Mouse (Mus musculus) thymus, adult 2 months (tissue): ENCODE measurements at regions not wholly inside any gene's neighbourhood (a gene's known extent, or its start where the extent isn't known, plus 50 kb on each side); places are given as distances from the start of the nearest gene placed in this dataset.

Experiments used
- DNase-seq: peaks from one replicate; pipeline ENCODE4 v3.0.0; 2021
- H3K27ac ChIP-seq: fragments of 200-500 bp; 2 replicates; pipeline ENCODE4 v1.5.1; 2012; ENCODE audit warnings: low read length, control low read depth; ENCODE audit not compliant: control insufficient read depth, insufficient read depth
- H3K27me3 ChIP-seq: fragments of 200-500 bp; 2 replicates; pipeline ENCODE4 v1.6.1; 2012; ENCODE audit warnings: mild to moderate bottlenecking, low read length, moderate library complexity, mixed read lengths; ENCODE audit not compliant: control insufficient read depth, insufficient read depth
- H3K36me3 ChIP-seq: fragments of 200-500 bp; 2 replicates; pipeline ENCODE4 v1.6.1; 2012; ENCODE audit warnings: mild to moderate bottlenecking, low read length, moderate library complexity; ENCODE audit not compliant: control insufficient read depth, insufficient read depth
- H3K4me1 ChIP-seq: fragments of 200-500 bp; replicated peaks from 2 replicates; pipeline ENCODE4 v1.6.1; 2012; ENCODE audit warnings: low read length; ENCODE audit not compliant: control insufficient read depth, insufficient read depth
- H3K4me3 ChIP-seq: fragments of 200-500 bp; 2 replicates; pipeline ENCODE4 v1.5.1; 2012; ENCODE audit warnings: mild to moderate bottlenecking, low read length, control low read depth, moderate library complexity; ENCODE audit not compliant: control insufficient read depth, insufficient read depth
- CTCF ChIP-seq: fragments of 200-500 bp; IDR thresholded peaks from 2 replicates; pipeline ENCODE4 v1.5.1; 2012; ENCODE audit warnings: mild to moderate bottlenecking, control low read depth, low read length, moderate library complexity, borderline replicate concordance; ENCODE audit not compliant: control insufficient read depth, poor library complexity, insufficient read depth; ENCODE audit errors: extremely low read depth
- POLR2A ChIP-seq: fragments of 200-500 bp; IDR thresholded peaks from 2 replicates; pipeline ENCODE4 v1.6.1; 2012; ENCODE audit warnings: mild to moderate bottlenecking, low read length, control low read depth, moderate library complexity; ENCODE audit not compliant: control insufficient read depth, poor library complexity, insufficient read depth; ENCODE audit errors: extremely low read depth
- WGBS: fragments of 180-500 bp; shearing (Covaris S2); methylation state at CpG from one replicate; pipeline ENCODE4 v1.1.7; 2018; 5-methylcytosine and 5-hydroxymethylcytosine counted together

DNA sequence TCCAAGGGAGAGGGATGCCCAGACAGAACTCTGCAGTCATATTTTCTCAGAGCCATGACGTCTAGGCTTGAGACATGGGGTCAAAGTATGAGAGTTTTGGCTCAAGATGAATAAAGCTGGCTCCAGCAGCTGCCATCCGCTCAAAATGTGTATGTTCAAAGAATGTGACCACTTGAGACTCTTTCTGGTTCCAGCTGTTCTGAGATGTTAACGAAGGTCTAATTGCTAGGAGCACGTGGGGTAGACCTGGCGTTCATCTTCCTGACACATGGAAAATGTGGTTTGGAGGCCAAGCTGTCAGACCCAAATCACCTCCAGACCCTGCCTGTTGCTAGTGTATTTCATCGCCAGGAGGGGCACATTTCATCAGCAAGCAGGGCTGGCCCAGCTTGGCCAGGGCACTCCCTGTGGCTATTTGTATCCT lies 58.9 kb upstream of the Ankrd1 start:
- H3K27ac ChIP-seq = no peak overlapping the region
- 95% methylated on average over 6 of the region's 6 CpGs for WGBS

DNA sequence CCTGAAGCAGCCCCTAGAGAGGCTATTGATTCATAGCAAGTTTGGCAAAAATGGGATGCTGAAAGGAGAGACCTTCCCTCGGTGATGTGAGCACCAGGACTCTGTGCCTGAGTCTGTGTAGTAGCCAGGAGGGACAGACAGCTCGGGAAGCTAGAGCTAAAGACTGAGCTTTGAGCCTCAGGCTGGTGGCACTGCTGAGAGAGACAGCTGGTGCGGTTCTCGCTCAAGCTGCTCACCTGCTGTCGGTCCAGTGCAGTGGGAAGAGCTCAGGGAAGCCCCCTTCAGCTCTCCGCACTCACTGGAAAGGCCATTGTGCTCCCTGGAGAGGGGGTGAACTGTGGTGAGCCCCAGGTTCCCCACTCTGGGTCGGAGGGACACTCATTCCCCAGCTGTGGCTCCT lies 60.4 kb upstream of the Ankrd1 start:
- 96% methylated on average over 7 of the region's 7 CpGs for WGBS
- Histone ChIP-seq H3K4me1 (peaks cover 8% of the 10 kb centered on the region; the same call in 1 of the 2 replicates), H3K4me3 (no peak overlapping the region), H3K36me3 (no peaks in the 10 kb centered on the region), H3K27ac (no peak overlapping the region), H3K27me3 (no peaks in the 10 kb centered on the region)
- no peak for DNase-seq
- TF ChIP-seq POLR2A (no peak), CTCF (no peak)

More for the DNA sequence above, 58.9 kb upstream of the Ankrd1 start:
- no peaks in the 10 kb centered on the region for H3K27me3 ChIP-seq
- no peaks in the 10 kb centered on the region for H3K4me1 ChIP-seq
- H3K4me3 ChIP-seq = no peak overlapping the region
- H3K36me3 ChIP-seq = no peaks in the 10 kb centered on the region
- DNase-seq = no peak
- TF ChIP-seq CTCF (no peak), POLR2A (no peak)

DNA sequence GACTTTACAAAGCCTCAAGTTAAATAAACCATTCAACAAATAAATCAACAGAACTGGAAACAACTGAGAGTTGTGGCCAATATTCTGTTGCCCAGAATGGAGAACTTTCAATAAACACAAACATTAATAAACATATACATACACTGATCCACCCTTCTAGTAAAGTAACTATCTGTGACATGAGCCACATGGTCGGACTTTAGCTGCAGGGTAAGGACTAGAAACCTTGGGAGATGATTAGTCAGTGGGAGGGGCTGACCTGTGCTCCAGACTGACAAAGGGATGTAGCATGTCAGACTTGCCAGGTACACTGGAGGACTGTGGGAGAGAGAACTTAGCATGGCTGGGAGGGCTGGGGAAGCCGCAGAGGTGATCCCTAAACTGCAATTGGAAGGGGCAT lies 61.6 kb upstream of the Ankrd1 start:
- no peaks in the 10 kb centered on the region for H3K36me3 ChIP-seq
- peaks cover 9% of the 10 kb centered on the region; the same call in 1 of the 2 replicates for H3K4me1 ChIP-seq
- WGBS = 88% methylated on average over 2 of the region's 2 CpGs
- H3K4me3 ChIP-seq = no peak overlapping the region
- TF ChIP-seq CTCF (no peak), POLR2A (no peak)
- no peak overlapping the region for H3K27ac ChIP-seq
- DNase-seq = no peak
- no peaks in the 10 kb centered on the region for H3K27me3 ChIP-seq

DNA sequence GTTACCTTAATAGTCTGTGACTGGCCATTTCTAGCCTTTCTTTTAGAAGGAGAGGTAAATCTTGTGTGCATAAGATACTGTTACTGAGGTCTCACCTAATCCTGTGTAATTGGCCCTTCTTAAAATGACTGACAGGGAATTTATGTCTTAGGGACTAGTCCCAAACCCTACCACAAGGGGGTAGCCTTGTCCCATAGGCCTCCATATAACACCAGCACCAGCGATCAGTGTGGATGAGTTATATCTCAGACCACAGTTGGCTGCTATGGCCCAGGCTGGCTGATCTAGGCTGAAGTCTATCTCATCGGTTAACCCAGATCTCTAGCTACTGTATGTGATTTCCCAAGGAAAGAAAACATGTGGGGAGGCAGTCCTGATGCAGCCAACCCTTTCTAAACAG lies 63.2 kb upstream of the Ankrd1 start:
- H3K4me3 ChIP-seq = no peak overlapping the region
- TF ChIP-seq CTCF (no peak), POLR2A (no peak)
- DNase-seq = peak; percentile 83
- H3K4me1 ChIP-seq = peaks cover 9% of the 10 kb centered on the region; the same call in 1 of the 2 replicates
- H3K36me3 ChIP-seq = no peaks in the 10 kb centered on the region
- H3K27me3 ChIP-seq = no peaks in the 10 kb centered on the region
- WGBS = 2% methylated on average over 2 of the region's 2 CpGs
- H3K27ac ChIP-seq = no peak overlapping the region

DNA sequence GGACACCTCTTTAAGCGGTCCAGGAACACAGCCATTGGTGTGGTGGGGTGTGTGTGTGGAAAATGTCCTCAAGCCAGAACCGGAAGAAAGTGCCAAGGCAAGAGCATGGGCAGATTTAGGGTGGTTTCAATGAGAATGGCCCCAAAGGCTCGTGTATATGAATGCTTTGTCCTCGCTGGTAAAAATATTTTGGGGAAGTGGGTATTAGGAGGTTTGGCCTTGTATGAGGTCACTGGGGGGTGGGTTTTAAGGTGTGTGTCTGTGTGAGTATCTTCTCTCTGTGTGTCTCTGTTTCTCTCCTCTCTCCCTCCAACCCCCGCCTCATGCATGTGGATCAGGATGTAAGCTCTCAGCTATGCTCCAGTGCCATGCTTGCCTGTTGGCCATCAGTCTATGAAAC lies 69.8 kb upstream of the Ankrd1 start:
- Histone ChIP-seq H3K36me3 (no peaks in the 10 kb centered on the region), H3K4me3 (no peak overlapping the region), H3K27ac (no peak overlapping the region), H3K4me1 (peaks cover 8% of the 10 kb centered on the region; the same call in 1 of the 2 replicates), H3K27me3 (no peaks in the 10 kb centered on the region)
- no peak for TF ChIP-seq CTCF
- no peak for TF ChIP-seq POLR2A
- WGBS = 79% methylated on average over 5 of the region's 5 CpGs
- DNase-seq = no peak

DNA sequence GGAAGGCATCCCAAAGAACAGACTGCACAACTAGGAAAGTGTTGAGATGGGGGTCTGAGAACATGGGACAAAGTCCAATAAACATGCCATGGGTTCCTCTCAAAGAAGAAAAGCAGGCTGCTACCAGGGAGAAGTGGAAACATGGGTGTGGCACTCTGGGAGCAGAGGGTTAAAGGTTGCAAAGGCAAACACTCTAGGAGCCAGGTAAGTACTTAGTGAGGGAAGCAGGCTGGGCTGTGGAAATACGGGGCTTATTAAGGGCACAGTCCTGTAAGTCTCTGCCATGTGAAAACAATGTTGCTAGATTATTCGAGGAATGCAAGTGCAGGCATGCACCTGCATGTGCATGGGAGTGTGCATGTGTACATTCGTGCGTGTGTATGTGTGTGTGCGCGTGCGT lies 71.7 kb upstream of the Ankrd1 start:
- Histone ChIP-seq H3K4me3 (no peak overlapping the region), H3K4me1 (no peaks in the 10 kb centered on the region), H3K36me3 (no peaks in the 10 kb centered on the region), H3K27me3 (no peaks in the 10 kb centered on the region), H3K27ac (no peak overlapping the region)
- no peak for DNase-seq
- no peak for TF ChIP-seq POLR2A
- no peak for TF ChIP-seq CTCF
- WGBS = 96% methylated on average over 7 of the region's 7 CpGs

DNA sequence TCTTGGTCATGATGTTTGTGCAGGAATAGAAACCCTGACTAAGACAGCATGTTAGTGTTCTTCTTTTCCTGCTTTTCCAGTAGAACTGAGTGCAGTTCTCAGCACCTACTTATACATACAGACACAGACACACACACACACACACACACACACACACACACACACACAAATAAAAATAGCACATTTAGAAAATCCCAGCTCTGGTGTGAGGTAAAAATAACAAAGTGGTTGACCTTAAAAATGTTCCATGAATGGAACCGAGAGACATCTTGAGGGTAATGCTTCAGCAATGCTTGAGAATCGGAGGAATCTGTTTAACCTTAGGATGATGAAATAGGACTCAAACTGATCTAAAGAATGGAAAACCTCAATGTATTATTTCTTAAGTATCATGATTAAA lies 84.4 kb upstream of the Ankrd1 start:
- 92% methylated on average over 2 of the region's 2 CpGs for WGBS

More for the DNA sequence above, 84.4 kb upstream of the Ankrd1 start:
- Histone ChIP-seq H3K4me1 (no peaks in the 10 kb centered on the region), H3K4me3 (no peak overlapping the region), H3K27ac (no peak overlapping the region), H3K36me3 (no peaks in the 10 kb centered on the region), H3K27me3 (no peaks in the 10 kb centered on the region)
- no peak for DNase-seq
- no peak for TF ChIP-seq POLR2A
- TF ChIP-seq CTCF = no peak
